Mouse (Mus musculus): ENCODE data around the gene Ddx39b. TPM values are rescaled to one million over a fixed set of nuclear protein-coding genes. Genes with fewer than 3 reads are reported as not detected.
"Not testable (repeated sequence)": the region's sequence is repeated elsewhere in the genome, so short reads cannot be mapped to it uniquely, and the experiment has no call there.

Gene Ddx39b
- polyA plus RNA-seq, 1 experiment from 2014 or later: 365 TPM

GRCm38 (mm10) chr17:35278049-35278448 lies 36.5 kb downstream of the Ddx39b start:
- ATAC-seq (ENCODE audit: low FRiP score, low read depth): no peak
- H3K4me3 ChIP-seq: no peak overlapping the region
- WGBS: 87% methylated on average over 8 of the region's 8 CpGs
- no peaks in the 10 kb centered on the region for H3K36me3 ChIP-seq
- no peaks in the 10 kb centered on the region for H3K4me1 ChIP-seq (replicated peaks)
- no peak overlapping the region for H3K4me2 ChIP-seq
- no peak overlapping the region for H3K27ac ChIP-seq (replicated peaks)
- H3K9ac ChIP-seq: no peak overlapping the region
- H3K9me3 ChIP-seq: no peaks in the 10 kb centered on the region
- H3K27me3 ChIP-seq: peaks cover 14% of the 10 kb centered on the region; the same call in 1 of the 2 replicates

- no peak overlapping the region for H3K27ac ChIP-seq (replicated peaks)
- H3K27me3 ChIP-seq: peaks cover 14% of the 10 kb centered on the region; the same call in 1 of the 2 replicates
- no peak overlapping the region for H3K4me3 ChIP-seq
- WGBS: 91% methylated on average over 13 of the region's 13 CpGs
- H3K9ac ChIP-seq: no peak overlapping the region
- H3K36me3 ChIP-seq: no peaks in the 10 kb centered on the region
- ATAC-seq (ENCODE audit: low FRiP score, low read depth): no peak
- no peaks in the 10 kb centered on the region for H3K9me3 ChIP-seq
- no peak overlapping the region for H3K4me2 ChIP-seq
- H3K4me1 ChIP-seq (replicated peaks): no peaks in the 10 kb centered on the region
Observed at GRCm38 (mm10) chr17:35278957-35279688, 37.6 kb downstream of the Ddx39b start.

GRCm38 (mm10) chr17:35280276-35280675 lies 38.7 kb downstream of the Ddx39b start:
- no peak overlapping the region for H3K4me2 ChIP-seq
- no peak for ATAC-seq (ENCODE audit: low FRiP score, low read depth)
- WGBS: 80% methylated on average over 3 of the region's 3 CpGs
- H3K9me3 ChIP-seq: no peaks in the 10 kb centered on the region
- H3K4me3 ChIP-seq: no peak overlapping the region
- peaks cover 13% of the 10 kb centered on the region; the same call in 1 of the 2 replicates for H3K27me3 ChIP-seq
- no peak overlapping the region for H3K9ac ChIP-seq
- no peaks in the 10 kb centered on the region for H3K4me1 ChIP-seq (replicated peaks)
- no peaks in the 10 kb centered on the region for H3K36me3 ChIP-seq
- H3K27ac ChIP-seq (replicated peaks): no peak overlapping the region

- no peak overlapping the region for H3K4me3 ChIP-seq
- H3K27ac ChIP-seq (replicated peaks): no peak overlapping the region
- H3K9ac ChIP-seq: no peak overlapping the region
- ATAC-seq (ENCODE audit: low FRiP score, low read depth): no peak
- H3K9me3 ChIP-seq: no peaks in the 10 kb centered on the region
- no peaks in the 10 kb centered on the region for H3K27me3 ChIP-seq
- H3K4me2 ChIP-seq: no peak overlapping the region
- H3K4me1 ChIP-seq (replicated peaks): no peaks in the 10 kb centered on the region
- H3K36me3 ChIP-seq: no peaks in the 10 kb centered on the region
Observed at GRCm38 (mm10) chr17:35285431-35285830, 43.9 kb downstream of the Ddx39b start.

DNA sequence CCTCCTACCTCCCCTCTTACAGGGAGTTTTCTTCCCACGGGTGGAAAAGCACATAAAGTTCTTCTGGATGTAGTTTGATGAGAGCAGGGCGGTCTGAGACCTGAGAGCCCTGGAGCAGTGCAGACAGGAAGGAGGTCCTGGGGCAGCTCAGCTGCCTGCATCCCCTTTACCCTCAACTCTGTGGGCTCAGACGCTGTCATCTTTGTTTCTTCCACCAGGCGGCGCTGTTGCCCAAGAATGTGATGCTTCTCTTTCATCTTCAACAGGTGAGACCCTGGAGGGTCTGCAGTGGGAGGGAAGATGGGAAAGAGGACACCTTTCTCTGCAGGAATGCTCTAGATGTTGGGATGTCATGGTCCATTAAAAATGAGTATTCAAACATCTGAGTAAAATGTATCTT lies 54.2 kb downstream of the Ddx39b start:
- H3K4me1 ChIP-seq (replicated peaks); H3K9ac ChIP-seq; H3K4me2 ChIP-seq; H3K36me3 ChIP-seq; ATAC-seq (ENCODE audit: low FRiP score, low read depth); H3K9me3 ChIP-seq; H3K27me3 ChIP-seq; H3K27ac ChIP-seq (replicated peaks); H3K4me3 ChIP-seq: not testable (repeated sequence)
- WGBS: 3% methylated on average over 5 of the region's 5 CpGs

DNA sequence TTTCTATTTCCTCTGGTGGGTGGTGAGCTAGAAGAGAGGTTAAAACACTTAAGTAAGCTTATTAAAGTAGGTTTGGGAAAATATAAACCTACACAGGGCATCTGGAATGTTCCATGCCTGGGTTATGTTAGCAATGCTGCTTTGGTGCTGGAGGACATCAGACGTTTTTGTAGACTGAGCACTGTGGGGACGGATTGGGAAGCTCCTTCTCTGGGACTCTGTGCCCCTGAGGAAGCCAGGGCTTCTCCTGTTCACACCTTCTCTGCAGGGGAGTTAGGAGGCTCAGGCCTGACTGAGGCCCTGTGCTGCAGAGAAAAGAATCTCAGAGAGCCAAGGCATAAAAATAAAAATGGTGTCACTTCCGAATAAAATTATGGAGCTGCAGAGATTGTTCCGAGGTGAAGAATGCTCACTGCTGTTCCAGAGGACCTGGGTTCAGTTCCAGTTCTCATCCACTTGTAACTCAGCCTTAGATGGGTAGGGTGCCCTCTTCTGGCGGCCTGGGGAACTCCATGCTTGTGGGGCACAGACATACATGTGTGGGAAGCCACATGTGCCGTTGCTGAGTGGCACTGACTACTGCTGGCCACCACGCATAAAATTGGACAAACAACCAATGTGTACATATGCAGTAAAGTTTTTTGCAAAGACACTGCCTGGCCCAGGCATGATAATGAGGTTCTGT lies 58.9 kb downstream of the Ddx39b start:
- not testable (repeated sequence) for H3K27ac ChIP-seq (replicated peaks); ATAC-seq (ENCODE audit: low FRiP score, low read depth); H3K27me3 ChIP-seq; H3K4me2 ChIP-seq; H3K9me3 ChIP-seq; H3K36me3 ChIP-seq; H3K9ac ChIP-seq; H3K4me3 ChIP-seq; H3K4me1 ChIP-seq (replicated peaks)
- 91% methylated on average over 7 of the region's 7 CpGs for WGBS

DNA sequence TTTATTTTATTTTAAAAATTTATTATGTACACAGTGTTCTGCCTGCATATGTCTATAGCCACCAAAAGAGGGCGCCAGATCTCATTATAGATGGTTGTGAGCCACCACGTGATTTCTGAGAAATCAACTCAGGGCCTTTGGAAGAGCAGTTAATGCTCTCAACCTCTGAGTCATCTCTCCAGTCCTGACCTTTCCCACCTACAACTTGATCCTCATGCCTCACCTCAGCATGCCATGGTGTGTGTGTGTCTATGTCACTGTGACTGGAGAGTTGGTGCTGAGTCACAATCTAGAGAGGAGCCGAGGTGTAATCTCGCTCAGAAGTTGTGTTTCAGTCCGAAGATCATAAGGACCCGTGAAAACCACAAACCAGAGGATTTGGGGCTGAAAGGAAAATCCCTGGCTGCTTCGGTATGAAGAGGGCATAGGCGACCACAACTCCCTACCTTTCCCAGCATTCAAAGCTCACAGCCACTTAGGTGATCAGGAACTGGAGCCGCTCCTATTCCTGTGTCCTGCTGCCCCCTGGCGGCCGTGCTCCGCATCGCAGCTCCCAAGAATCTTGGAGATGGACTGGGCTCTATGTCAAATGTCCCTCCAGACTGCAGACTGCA lies 60.2 kb downstream of the Ddx39b start:
- WGBS: 27% methylated on average over 13 of the region's 13 CpGs
- 0 out of 2 replicates have a peak, but pooled peaks have one; percentile 48 for ATAC-seq (ENCODE audit: low FRiP score, low read depth)
- no peak overlapping the region for H3K27ac ChIP-seq (replicated peaks)

DNA sequence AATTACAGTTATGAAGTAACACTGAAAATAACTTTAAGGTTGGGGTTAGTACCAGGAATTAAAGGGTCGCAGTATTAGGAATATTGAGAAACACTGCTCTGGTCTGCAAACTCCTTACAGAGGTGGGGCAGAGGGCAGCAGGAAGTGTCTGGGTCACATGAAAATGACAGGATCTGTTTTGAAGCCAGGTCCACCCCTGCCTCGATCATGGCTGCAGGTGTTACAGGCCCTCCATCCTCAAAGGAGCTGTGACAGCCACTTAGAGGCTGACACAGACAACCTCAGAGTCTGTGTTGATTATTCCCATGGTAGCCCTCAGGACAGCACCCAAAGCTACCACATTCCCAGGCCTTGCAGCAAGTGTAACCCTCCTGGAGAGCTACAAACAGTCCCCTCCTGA lies 61.7 kb downstream of the Ddx39b start:
- Histone ChIP-seq H3K36me3 (no peaks in the 10 kb centered on the region), H3K4me1 (replicated peaks) (no peaks in the 10 kb centered on the region), H3K4me2 (no peak overlapping the region), H3K4me3 (no peak overlapping the region), H3K27me3 (no peaks in the 10 kb centered on the region), H3K9ac (no peak overlapping the region), H3K9me3 (no peaks in the 10 kb centered on the region), H3K27ac (replicated peaks) (no peak overlapping the region)
- 89% methylated on average over 2 of the region's 2 CpGs for WGBS
- no peak for ATAC-seq (ENCODE audit: low FRiP score, low read depth)

More for the DNA sequence above, 60.2 kb downstream of the Ddx39b start:
- no peak overlapping the region for H3K9ac ChIP-seq
- H3K27me3 ChIP-seq: no peaks in the 10 kb centered on the region
- H3K4me2 ChIP-seq: no peak overlapping the region
- H3K4me1 ChIP-seq (replicated peaks): no peaks in the 10 kb centered on the region
- no peak overlapping the region for H3K4me3 ChIP-seq
- no peaks in the 10 kb centered on the region for H3K36me3 ChIP-seq
- H3K9me3 ChIP-seq: no peaks in the 10 kb centered on the region

Small RNA genes lying within 50 kb of the gene (microRNA-seq; reads per million reads assigned to microRNA genes)
- gene Mir6973a: not detected
- not detected for gene Mir6974
- 2.6 reads per million, percentile 9 among the genes with 10 or more reads in this experiment for gene Mir6975
- gene Mir8094: 1.1 reads per million

Other genes with a start within 250 kb of the Ddx39b start
- gene Vars, start 240.8 kb upstream of the Ddx39b start, polyA plus RNA-seq (2015; fragmentation: Nextera tagmentation; extraction: Ambion mirVana): 60.4 and 68.7 TPM in 2 replicates
- 0.14 TPM in 2 replicates for gene Vwa7, start 225.2 kb upstream of the Ddx39b start, polyA plus RNA-seq (2015; fragmentation: Nextera tagmentation; extraction: Ambion mirVana)
- gene Sapcd1, start 213.7 kb upstream of the Ddx39b start, polyA plus RNA-seq (2015; fragmentation: Nextera tagmentation; extraction: Ambion mirVana): 1.6 and 2.3 TPM in 2 replicates
- gene Msh5, start 195.0 kb upstream of the Ddx39b start, polyA plus RNA-seq (2015; fragmentation: Nextera tagmentation; extraction: Ambion mirVana): 1.6 and 3.4 TPM in 2 replicates
- 87.4 TPM in 2 replicates for gene Clic1, start 191.8 kb upstream of the Ddx39b start, polyA plus RNA-seq (2015; fragmentation: Nextera tagmentation; extraction: Ambion mirVana)
- 349 and 367 TPM in 2 replicates for gene Ddah2, start 182.7 kb upstream of the Ddx39b start, polyA plus RNA-seq (2015; fragmentation: Nextera tagmentation; extraction: Ambion mirVana)
- gene Ly6g6c, start 176.4 kb upstream of the Ddx39b start, polyA plus RNA-seq (2015; fragmentation: Nextera tagmentation; extraction: Ambion mirVana): 0.18 TPM in 1 of 2 replicates, not detected in the other
- 0.22 and 0.25 TPM in 2 replicates for gene Mpig6b, start 175.6 kb upstream of the Ddx39b start, polyA plus RNA-seq (2015; fragmentation: Nextera tagmentation; extraction: Ambion mirVana)
- 0.43 and 0.53 TPM in 2 replicates for gene Ly6g6e, start 164.8 kb upstream of the Ddx39b start, polyA plus RNA-seq (2015; fragmentation: Nextera tagmentation; extraction: Ambion mirVana)
- gene Ly6g6d, start 163.7 kb upstream of the Ddx39b start, polyA plus RNA-seq (2015; fragmentation: Nextera tagmentation; extraction: Ambion mirVana): 1.2 and 1.8 TPM in 2 replicates
- 0.24 TPM in 1 of 2 replicates, not detected in the other for gene Ly6g6f, start 156.1 kb upstream of the Ddx39b start, polyA plus RNA-seq (2015; fragmentation: Nextera tagmentation; extraction: Ambion mirVana)
- gene Abhd16a, start 152.5 kb upstream of the Ddx39b start, polyA plus RNA-seq (2015; fragmentation: Nextera tagmentation; extraction: Ambion mirVana): 102 and 106 TPM in 2 replicates
- gene Ly6g5c, start 133.5 kb upstream of the Ddx39b start, polyA plus RNA-seq (2015; fragmentation: Nextera tagmentation; extraction: Ambion mirVana): not detected in 2 replicates
- 1.1 and 1.2 TPM in 2 replicates for gene Ly6g5b, start 126.3 kb upstream of the Ddx39b start, polyA plus RNA-seq (2015; fragmentation: Nextera tagmentation; extraction: Ambion mirVana)
- 24.3 and 25.4 TPM in 2 replicates for gene Gpank1, start 120.3 kb upstream of the Ddx39b start, polyA plus RNA-seq (2015; fragmentation: Nextera tagmentation; extraction: Ambion mirVana)
- 308 and 311 TPM in 2 replicates for gene Csnk2b, start 119.7 kb upstream of the Ddx39b start, polyA plus RNA-seq (2015; fragmentation: Nextera tagmentation; extraction: Ambion mirVana)
- gene D17H6S53E, start 115.4 kb upstream of the Ddx39b start, polyA plus RNA-seq (2015; fragmentation: Nextera tagmentation; extraction: Ambion mirVana): 9.3 and 10.8 TPM in 2 replicates
- 0.21 and 0.79 TPM in 2 replicates for gene Apom, start 109.7 kb upstream of the Ddx39b start, polyA plus RNA-seq (2015; fragmentation: Nextera tagmentation; extraction: Ambion mirVana)
- gene Bag6, start 106.6 kb upstream of the Ddx39b start, polyA plus RNA-seq (2015; fragmentation: Nextera tagmentation; extraction: Ambion mirVana): 70.0 and 75.7 TPM in 2 replicates
- gene Prrc2a, start 76.8 kb upstream of the Ddx39b start, polyA plus RNA-seq (2015; fragmentation: Nextera tagmentation; extraction: Ambion mirVana): 175 and 181 TPM in 2 replicates
- 7.4 and 9.6 TPM in 2 replicates for gene Aif1, start 65.7 kb upstream of the Ddx39b start, polyA plus RNA-seq (2015; fragmentation: Nextera tagmentation; extraction: Ambion mirVana)
- gene Lst1, start 53.3 kb upstream of the Ddx39b start, polyA plus RNA-seq (2015; fragmentation: Nextera tagmentation; extraction: Ambion mirVana): 5.6 and 13.9 TPM in 2 replicates
- gene Ltb, start 47.3 kb upstream of the Ddx39b start, polyA plus RNA-seq (2015; fragmentation: Nextera tagmentation; extraction: Ambion mirVana): 0.84 and 0.97 TPM in 2 replicates
- 0.13 TPM in 1 of 2 replicates, not detected in the other for gene Tnf, start 39.7 kb upstream of the Ddx39b start, polyA plus RNA-seq (2015; fragmentation: Nextera tagmentation; extraction: Ambion mirVana)
- gene Lta, start 36.4 kb upstream of the Ddx39b start, polyA plus RNA-seq (2015; fragmentation: Nextera tagmentation; extraction: Ambion mirVana): 0.39 and 0.42 TPM in 2 replicates
- 0.43 and 0.55 TPM in 2 replicates for gene Gm16181, start 20.9 kb upstream of the Ddx39b start, polyA plus RNA-seq (2015; fragmentation: Nextera tagmentation; extraction: Ambion mirVana)
- gene Atp6v1g2, start 8.1 kb upstream of the Ddx39b start, polyA plus RNA-seq (2015; fragmentation: Nextera tagmentation; extraction: Ambion mirVana): 99.1 and 110 TPM in 2 replicates
- 10.8 and 12.0 TPM in 2 replicates for gene Nfkbil1, start 6.0 kb upstream of the Ddx39b start, polyA plus RNA-seq (2015; fragmentation: Nextera tagmentation; extraction: Ambion mirVana)
- gene H2-D1, start 21.0 kb downstream of the Ddx39b start, polyA plus RNA-seq (2015; fragmentation: Nextera tagmentation; extraction: Ambion mirVana): 118 and 128 TPM in 2 replicates
- 0.39 and 0.58 TPM in 2 replicates for gene H2-Q1, start 78.7 kb downstream of the Ddx39b start, polyA plus RNA-seq (2015; fragmentation: Nextera tagmentation; extraction: Ambion mirVana)
- 2.5 and 3.1 TPM in 2 replicates for gene H2-Q2, start 100.5 kb downstream of the Ddx39b start, polyA plus RNA-seq (2015; fragmentation: Nextera tagmentation; extraction: Ambion mirVana)
- gene H2-Q4, start 137.9 kb downstream of the Ddx39b start, polyA plus RNA-seq (2015; fragmentation: Nextera tagmentation; extraction: Ambion mirVana): 1.0 and 1.7 TPM in 2 replicates
- gene H2-Q6, start 183.1 kb downstream of the Ddx39b start, polyA plus RNA-seq (2015; fragmentation: Nextera tagmentation; extraction: Ambion mirVana): 0.60 and 1.5 TPM in 2 replicates
- 3.8 and 4.1 TPM in 2 replicates for gene H2-Q7, start 197.4 kb downstream of the Ddx39b start, polyA plus RNA-seq (2015; fragmentation: Nextera tagmentation; extraction: Ambion mirVana)
- gene H2-Q10, start 228.3 kb downstream of the Ddx39b start, polyA plus RNA-seq (2015; fragmentation: Nextera tagmentation; extraction: Ambion mirVana): 0.38 and 0.78 TPM in 2 replicates

Measured in hindbrain, embryonic 15.5 days (tissue).